Mouse (Mus musculus): ENCODE measurements at regions not wholly inside any gene's neighbourhood (a gene's known extent, or its start where the extent isn't known, plus 50 kb on each side); places are given as distances from the start of the nearest gene placed in this dataset.

- Histone ChIP-seq H3K36me3 (no peaks in the 10 kb centered on the region), H3K27ac (no peak overlapping the region), H3K4me1 (replicated peaks) (no peaks in the 10 kb centered on the region), H3K27me3 (ENCODE audit: insufficient read depth, poor library complexity, severe bottlenecking) (no peaks in the 10 kb centered on the region), H3K4me3 (no peak overlapping the region), H3K9me3 (no peaks in the 10 kb centered on the region)
- DNase-seq (ENCODE audit: low spot score) = no peak
- WGBS = 73% methylated on average over 5 of the region's 5 CpGs
These were observed 472.8 kb upstream of the Intu start for GRCm38 (mm10) chr3:40058281-40058680.

GRCm38 (mm10) chr3:40058719-40059420 is 472.2 kb upstream of the Intu start:
- H3K4me1 ChIP-seq (replicated peaks) = no peaks in the 10 kb centered on the region
- 84% methylated on average over 16 of the region's 16 CpGs for WGBS

GRCm38 (mm10) chr3:40070137-40070667 is 460.9 kb upstream of the Intu start:
- H3K4me1 ChIP-seq (replicated peaks) = peaks cover 15% of the 10 kb centered on the region
- DNase-seq (ENCODE audit: low spot score) = peak; percentile 65
- H3K27ac ChIP-seq = peak overlapping the region; percentile 47
- H3K9me3 ChIP-seq = no peaks in the 10 kb centered on the region
- no peak overlapping the region for H3K4me3 ChIP-seq
- no peaks in the 10 kb centered on the region for H3K36me3 ChIP-seq
- WGBS = 20% methylated on average over 8 of the region's 8 CpGs
- no peaks in the 10 kb centered on the region for H3K27me3 ChIP-seq (ENCODE audit: insufficient read depth, poor library complexity, severe bottlenecking)

More at GRCm38 (mm10) chr3:40058719-40059420, 472.2 kb upstream of the Intu start:
- no peak for DNase-seq (ENCODE audit: low spot score)
- H3K27ac ChIP-seq = no peak overlapping the region
- H3K4me3 ChIP-seq = no peak overlapping the region
- no peaks in the 10 kb centered on the region for H3K9me3 ChIP-seq
- H3K27me3 ChIP-seq (ENCODE audit: insufficient read depth, poor library complexity, severe bottlenecking) = no peaks in the 10 kb centered on the region
- H3K36me3 ChIP-seq = no peaks in the 10 kb centered on the region

- Histone ChIP-seq H3K27ac (no peak overlapping the region), H3K4me1 (replicated peaks) (no peaks in the 10 kb centered on the region), H3K36me3 (no peaks in the 10 kb centered on the region), H3K4me3 (no peak overlapping the region), H3K9me3 (no peaks in the 10 kb centered on the region), H3K27me3 (ENCODE audit: insufficient read depth, poor library complexity, severe bottlenecking) (no peaks in the 10 kb centered on the region)
- DNase-seq (ENCODE audit: low spot score) = no peak
- 87% methylated on average over 4 of the region's 4 CpGs for WGBS
These were observed 454.3 kb upstream of the Intu start for GRCm38 (mm10) chr3:40076824-40077223.

GRCm38 (mm10) chr3:40085116-40085515 is 446.0 kb upstream of the Intu start:
- Histone ChIP-seq H3K27ac (no peak overlapping the region), H3K27me3 (ENCODE audit: insufficient read depth, poor library complexity, severe bottlenecking) (no peaks in the 10 kb centered on the region), H3K4me3 (no peak overlapping the region), H3K9me3 (no peaks in the 10 kb centered on the region), H3K36me3 (no peaks in the 10 kb centered on the region), H3K4me1 (replicated peaks) (no peaks in the 10 kb centered on the region)
- WGBS = 83% methylated on average over 2 of the region's 2 CpGs
- DNase-seq (ENCODE audit: low spot score) = no peak

GRCm38 (mm10) chr3:40091773-40092343 is 439.2 kb upstream of the Intu start:
- Histone ChIP-seq H3K4me3 (no peak overlapping the region), H3K27me3 (ENCODE audit: insufficient read depth, poor library complexity, severe bottlenecking) (no peaks in the 10 kb centered on the region), H3K36me3 (no peaks in the 10 kb centered on the region), H3K9me3 (no peaks in the 10 kb centered on the region), H3K27ac (no peak overlapping the region), H3K4me1 (replicated peaks) (peaks cover 11% of the 10 kb centered on the region)
- 90% methylated on average over 13 of the region's 13 CpGs for WGBS
- DNase-seq (ENCODE audit: low spot score) = no peak

- no peaks in the 10 kb centered on the region for H3K27me3 ChIP-seq (ENCODE audit: insufficient read depth, poor library complexity, severe bottlenecking)
- WGBS = 46% methylated on average over 8 of the region's 8 CpGs
- H3K9me3 ChIP-seq = no peaks in the 10 kb centered on the region
- no peak overlapping the region for H3K4me3 ChIP-seq
- peaks cover 11% of the 10 kb centered on the region for H3K4me1 ChIP-seq (replicated peaks)
- H3K36me3 ChIP-seq = no peaks in the 10 kb centered on the region
- DNase-seq (ENCODE audit: low spot score) = peak; percentile 10
- H3K27ac ChIP-seq = peak overlapping the region; percentile 70
These were observed 438.2 kb upstream of the Intu start for GRCm38 (mm10) chr3:40092765-40093368.

- Histone ChIP-seq H3K27ac (no peak overlapping the region; the same call in 1 of the 2 replicates), H3K9me3 (0 out of 2 replicates have a peak, but pooled peaks cover 2% of the 10 kb centered on the region), H3K4me3 (no peak overlapping the region), H3K27me3 (ENCODE audit: insufficient read depth, poor library complexity, severe bottlenecking) (no peaks in the 10 kb centered on the region), H3K36me3 (no peaks in the 10 kb centered on the region), H3K4me1 (replicated peaks) (peaks cover 11% of the 10 kb centered on the region)
- WGBS = 70% methylated on average over 6 of the region's 6 CpGs
- no peak for DNase-seq (ENCODE audit: low spot score)
These were observed 437.0 kb upstream of the Intu start for GRCm38 (mm10) chr3:40094040-40094439.

- no peak for DNase-seq (ENCODE audit: low spot score)
- Histone ChIP-seq H3K4me3 (no peak overlapping the region), H3K36me3 (no peaks in the 10 kb centered on the region), H3K27ac (0 out of 2 replicates have a peak overlapping the region, but pooled peaks have one; percentile 8), H3K27me3 (ENCODE audit: insufficient read depth, poor library complexity, severe bottlenecking) (no peaks in the 10 kb centered on the region), H3K9me3 (0 out of 2 replicates have a peak, but pooled peaks cover 2% of the 10 kb centered on the region), H3K4me1 (replicated peaks) (peaks cover 11% of the 10 kb centered on the region)
These were observed 436.4 kb upstream of the Intu start for GRCm38 (mm10) chr3:40094701-40095100.

- Histone ChIP-seq H3K9me3 (0 out of 2 replicates have a peak, but pooled peaks cover 2% of the 10 kb centered on the region), H3K4me3 (no peak overlapping the region), H3K36me3 (no peaks in the 10 kb centered on the region), H3K27ac (peak overlapping the region; percentile 64), H3K4me1 (replicated peaks) (peaks cover 11% of the 10 kb centered on the region; the same call in 1 of the 2 replicates), H3K27me3 (ENCODE audit: insufficient read depth, poor library complexity, severe bottlenecking) (no peaks in the 10 kb centered on the region)
- peak; percentile 23 for DNase-seq (ENCODE audit: low spot score)
- WGBS = 27% methylated on average over 4 of the region's 4 CpGs
These were observed 428.4 kb upstream of the Intu start for GRCm38 (mm10) chr3:40102698-40103097.

GRCm38 (mm10) chr3:40114811-40115210 is 416.3 kb upstream of the Intu start:
- no peak for DNase-seq (ENCODE audit: low spot score)
- Histone ChIP-seq H3K27me3 (ENCODE audit: insufficient read depth, poor library complexity, severe bottlenecking) (no peaks in the 10 kb centered on the region), H3K4me1 (replicated peaks) (peaks cover 17% of the 10 kb centered on the region), H3K27ac (peak overlapping the region; percentile 19; the same call in 1 of the 2 replicates), H3K9me3 (no peaks in the 10 kb centered on the region), H3K36me3 (no peaks in the 10 kb centered on the region), H3K4me3 (no peak overlapping the region)
- WGBS = 67% methylated on average over 4 of the region's 4 CpGs

- WGBS = 82% methylated on average over 3 of the region's 3 CpGs
- H3K4me1 ChIP-seq (replicated peaks) = peaks cover 51% of the 10 kb centered on the region
These were observed 412.5 kb upstream of the Intu start for GRCm38 (mm10) chr3:40118551-40118950.

GRCm38 (mm10) chr3:40119462-40119861 is 411.6 kb upstream of the Intu start:
- H3K9me3 ChIP-seq = no peaks in the 10 kb centered on the region
- DNase-seq (ENCODE audit: low spot score) = no peak
- H3K27me3 ChIP-seq (ENCODE audit: insufficient read depth, poor library complexity, severe bottlenecking) = peaks cover 17% of the 10 kb centered on the region
- H3K4me1 ChIP-seq (replicated peaks) = peaks cover 59% of the 10 kb centered on the region
- peak overlapping the region; percentile 80 for H3K27ac ChIP-seq
- no peak overlapping the region for H3K4me3 ChIP-seq
- WGBS = 64% methylated on average over 1 of the region's 1 CpGs
- H3K36me3 ChIP-seq = no peaks in the 10 kb centered on the region

More at GRCm38 (mm10) chr3:40118551-40118950, 412.5 kb upstream of the Intu start:
- Histone ChIP-seq H3K27me3 (ENCODE audit: insufficient read depth, poor library complexity, severe bottlenecking) (peaks cover 17% of the 10 kb centered on the region), H3K4me3 (no peak overlapping the region), H3K9me3 (no peaks in the 10 kb centered on the region), H3K27ac (peak overlapping the region; percentile 25; the same call in 1 of the 2 replicates), H3K36me3 (no peaks in the 10 kb centered on the region)
- DNase-seq (ENCODE audit: low spot score) = no peak

Measured in hindbrain, embryonic 10.5 days (tissue).